Mouse (Mus musculus) embryonic fibroblast, embryonic 13.5 days (primary cell): ENCODE measurements around the gene Nrn1.

ENCODE experiments used
- CTCF ChIP-seq: IDR thresholded peaks from 2 replicates; pipeline ENCODE4 v1.5.1; 2011; ENCODE audit warnings: mild to moderate bottlenecking, control low read depth, low read length, moderate library complexity, borderline replicate concordance; ENCODE audit not compliant: insufficient read depth
- POLR2A ChIP-seq: IDR thresholded peaks from 2 replicates; pipeline ENCODE4 v1.6.1; 2011; ENCODE audit warnings: low read depth, mild to moderate bottlenecking, control low read depth, low read length, moderate library complexity

- TF ChIP-seq CTCF (no peak), POLR2A (no peak)
These were observed 9.1 kb downstream of the Nrn1 start for GRCm38 (mm10) chr13:36725881-36726280.
